Mouse (Mus musculus) splenic B cell, adult 2 months (primary cell): Measurements from ENCODE around the gene Smarcad1.
"Not testable (repeated sequence)": the region's sequence is repeated elsewhere in the genome, so short reads cannot be mapped to it uniquely, and the experiment has no call there.

Source experiments
- DNase-seq: peaks from one replicate; pipeline ENCODE4 v3.0.0-alpha.2; 2011; ENCODE audit warnings: low read depth, low spot score
- H3K27me3 ChIP-seq: 2 replicates; pipeline ENCODE4 v1.6.1; 2012; ENCODE audit warnings: mild to moderate bottlenecking, low read length, moderate library complexity, mixed read lengths; ENCODE audit not compliant: control insufficient read depth, poor library complexity, insufficient read depth, severe bottlenecking
- H3K36me3 ChIP-seq: 2 replicates; pipeline ENCODE4 v1.6.1; 2012; ENCODE audit warnings: mild to moderate bottlenecking, low read length, moderate library complexity, mixed read lengths; ENCODE audit not compliant: control insufficient read depth, poor library complexity, insufficient read depth, severe bottlenecking

Smarcad1 gene

DNA sequence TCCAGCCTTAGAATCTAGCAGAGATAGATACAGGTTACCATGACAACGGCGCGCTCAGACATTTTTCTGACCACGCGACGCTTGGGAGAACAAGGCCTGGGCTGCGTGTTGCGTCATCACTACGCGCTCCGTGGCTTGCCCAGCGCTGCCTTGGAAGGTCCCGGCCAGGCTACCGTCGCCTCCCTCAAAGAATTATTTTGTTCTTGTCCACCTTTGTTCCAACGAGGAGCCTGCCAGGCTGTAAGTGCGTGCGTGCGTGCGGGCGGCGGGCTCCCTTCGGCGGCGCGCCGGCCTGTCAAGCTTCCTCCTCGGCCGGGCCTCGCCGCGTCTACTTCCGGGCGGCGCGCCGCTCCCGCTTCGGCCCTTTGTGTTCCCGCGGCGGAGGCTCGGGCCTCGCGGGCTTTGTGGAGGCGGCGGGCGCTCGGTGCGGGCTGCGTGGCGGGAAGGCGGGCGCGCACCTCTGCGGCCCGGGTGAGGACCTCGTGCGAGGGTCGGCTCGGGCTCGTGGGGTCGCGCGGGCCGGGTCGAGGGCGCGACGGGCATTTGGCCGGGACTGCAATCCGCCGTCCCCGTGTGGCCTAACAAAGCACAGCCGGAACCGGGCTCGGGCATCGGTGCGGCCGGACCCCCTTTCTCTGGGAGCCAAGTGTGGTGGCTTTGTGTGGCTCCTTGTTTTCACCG, at the start of gene Smarcad1:
Smarcad1 (plus strand) TSS at position 93 of the 681 bp plus-strand sequence.
- Histone ChIP-seq H3K27me3 (no peaks in the 10 kb centered on the region), H3K36me3 (peaks cover 4% of the 10 kb centered on the region)
- DNase-seq = peak; percentile 94

DNA sequence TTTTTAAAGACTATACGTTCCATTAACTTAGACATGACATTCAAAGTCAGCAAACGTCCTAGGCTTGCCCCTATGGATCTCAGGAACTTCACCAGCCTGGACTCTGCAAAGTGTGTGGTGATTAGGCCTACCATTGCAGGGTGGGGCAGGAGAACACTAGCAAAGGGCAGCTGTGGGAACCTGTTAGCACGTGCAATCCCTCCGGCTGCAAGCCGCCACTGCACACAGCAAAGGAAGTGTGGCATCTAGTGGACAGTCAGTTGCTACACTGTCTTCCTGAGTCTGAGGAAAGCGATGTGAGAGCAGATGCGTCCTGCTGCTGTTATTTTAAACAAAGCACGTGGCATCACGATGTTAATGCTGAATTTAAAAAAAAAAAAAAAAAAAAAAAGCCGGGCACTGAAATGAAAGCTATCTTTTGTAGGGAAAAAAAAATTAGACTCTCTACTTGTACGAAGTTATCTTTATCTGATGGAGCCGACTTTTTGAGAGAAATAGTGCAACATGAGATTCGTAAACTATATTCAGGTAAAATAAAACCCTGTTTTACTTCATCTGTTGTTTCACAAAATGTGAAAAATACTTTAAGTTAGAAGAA, 45.5 kb upstream of the Smarcad1 start:
- Histone ChIP-seq H3K36me3 (no peaks in the 10 kb centered on the region), H3K27me3 (no peaks in the 10 kb centered on the region)
- DNase-seq = no peak

DNA sequence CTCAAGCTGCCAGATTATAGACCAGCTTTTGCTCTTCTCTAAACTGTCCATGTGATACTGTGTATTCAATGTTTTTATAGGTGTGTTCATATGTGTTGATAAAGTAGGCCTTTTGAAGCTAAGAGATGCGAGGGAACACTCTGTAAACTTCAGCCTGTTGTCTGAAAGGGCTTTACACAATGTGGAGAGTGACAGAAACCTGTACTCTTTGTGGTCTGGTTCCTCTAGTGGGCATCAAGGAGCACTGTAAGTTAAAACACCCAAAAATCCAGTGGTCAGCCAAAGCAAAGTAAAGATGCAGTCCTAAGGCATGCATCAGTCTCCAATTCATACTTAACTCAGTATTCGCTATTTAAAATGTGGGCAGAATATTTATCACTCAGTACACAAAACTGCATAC, 44.6 kb upstream of the Smarcad1 start:
- no peaks in the 10 kb centered on the region for H3K27me3 ChIP-seq
- no peaks in the 10 kb centered on the region for H3K36me3 ChIP-seq
- no peak for DNase-seq

DNA sequence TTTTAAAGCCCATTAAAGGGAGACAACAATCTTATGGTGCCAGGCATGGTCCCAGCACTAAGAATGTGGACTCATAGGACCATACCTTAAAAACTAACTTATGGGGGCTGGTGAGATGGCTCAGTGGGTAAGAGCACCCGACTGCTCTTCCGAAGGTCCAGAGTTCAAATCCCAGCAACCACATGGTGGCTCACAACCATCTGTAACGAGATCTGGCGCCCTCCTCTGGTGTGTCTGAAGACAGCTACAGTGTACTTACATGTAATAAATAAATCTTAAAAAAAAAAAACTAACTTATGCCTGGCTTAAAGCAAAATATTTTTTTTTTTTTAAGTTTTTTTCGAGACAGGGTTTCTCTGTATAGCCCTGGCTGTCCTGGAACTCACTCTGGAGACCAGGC, 41.6 kb upstream of the Smarcad1 start:
- H3K27me3 ChIP-seq, H3K36me3 ChIP-seq, DNase-seq: not testable (repeated sequence)

DNA sequence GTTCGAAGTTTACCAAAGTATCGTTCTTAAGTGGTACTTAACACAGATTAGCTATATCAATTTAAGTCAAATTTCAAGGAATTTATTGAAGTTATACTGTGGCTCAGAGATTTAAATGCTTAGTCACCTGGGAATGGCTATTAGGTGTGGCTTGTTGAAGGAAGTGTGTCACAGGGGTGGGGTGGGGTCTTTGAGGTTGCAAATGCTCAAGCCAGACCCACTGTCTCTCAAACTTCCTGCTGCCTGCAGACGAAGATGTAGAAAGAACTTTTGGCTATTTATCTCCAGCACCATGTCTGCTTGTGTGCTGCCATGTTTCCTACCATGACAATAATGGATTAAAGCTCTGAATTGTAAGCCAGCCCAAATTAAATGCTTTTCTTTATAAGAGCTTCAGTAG, 40.2 kb upstream of the Smarcad1 start:
- Histone ChIP-seq H3K27me3 (no peaks in the 10 kb centered on the region), H3K36me3 (no peaks in the 10 kb centered on the region)
- no peak for DNase-seq

DNA sequence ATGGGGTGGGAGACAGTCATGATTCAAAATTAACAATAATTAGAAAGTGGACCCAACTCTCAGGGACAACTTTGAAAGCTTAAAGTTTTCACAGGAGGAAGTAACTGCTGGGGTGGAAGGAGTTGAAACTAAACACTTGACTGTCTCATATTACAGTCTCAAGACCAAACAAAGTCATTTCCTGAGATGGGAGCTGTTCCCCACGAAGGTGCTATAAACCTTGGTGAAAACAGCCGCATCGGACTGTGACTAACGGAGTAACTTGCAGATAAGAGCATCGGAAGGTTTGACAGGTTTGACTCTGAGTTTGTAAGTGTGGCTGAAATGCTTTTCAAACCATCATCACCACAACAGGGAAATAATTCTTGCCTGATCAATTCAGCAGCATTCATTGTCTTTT, 33.5 kb upstream of the Smarcad1 start:
- Histone ChIP-seq H3K36me3 (no peaks in the 10 kb centered on the region), H3K27me3 (no peaks in the 10 kb centered on the region)
- DNase-seq = no peak

DNA sequence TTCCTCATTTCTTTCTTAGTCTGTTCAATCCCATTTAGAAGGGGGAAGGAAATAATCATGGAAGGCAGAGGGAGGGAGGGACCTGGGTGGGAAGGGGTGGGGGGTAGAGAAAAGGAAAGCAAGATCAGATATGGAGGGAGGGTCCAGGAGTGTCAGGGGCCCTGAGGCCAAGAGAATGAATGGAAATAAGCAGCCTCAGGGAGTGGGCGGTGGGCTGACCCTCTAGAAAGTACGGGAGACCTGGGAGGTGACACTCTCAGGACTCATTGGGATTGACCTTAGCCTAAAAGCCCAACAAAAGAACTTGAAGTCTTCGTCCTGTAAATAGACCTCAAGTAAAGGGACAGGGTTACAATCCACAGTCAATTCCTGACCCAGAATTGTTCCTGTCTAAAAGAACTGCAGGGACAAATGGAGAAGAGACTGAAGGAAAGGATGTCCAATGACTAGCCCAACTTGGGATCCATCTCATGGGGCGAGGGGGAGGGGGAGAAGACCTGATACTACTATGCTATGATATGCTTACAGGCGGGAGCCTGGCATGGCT, 30.9 kb upstream of the Smarcad1 start:
- H3K27me3 ChIP-seq = no peaks in the 10 kb centered on the region
- no peaks in the 10 kb centered on the region for H3K36me3 ChIP-seq
- DNase-seq = no peak

DNA sequence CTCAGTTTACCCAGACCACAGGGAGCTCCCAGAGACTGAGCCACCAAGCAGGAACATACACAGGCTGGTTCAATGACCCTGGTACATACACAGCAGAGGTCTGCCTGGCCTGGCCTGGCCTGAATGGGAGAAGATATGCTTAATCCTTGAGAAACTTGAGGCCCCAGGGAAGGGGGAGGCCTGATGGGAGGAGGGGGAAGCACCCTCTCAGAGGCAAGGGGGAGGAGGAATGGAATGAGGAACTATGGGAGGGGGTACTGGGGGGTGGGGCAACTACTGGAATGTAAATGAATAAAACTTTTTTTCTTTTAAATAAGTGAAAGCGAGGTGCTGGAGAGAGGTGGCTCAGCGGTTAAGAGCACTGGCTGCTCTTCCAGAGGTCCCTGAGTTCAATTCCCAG, 30.2 kb upstream of the Smarcad1 start:
- DNase-seq = no peak
- Histone ChIP-seq H3K36me3 (no peaks in the 10 kb centered on the region), H3K27me3 (no peaks in the 10 kb centered on the region)

DNA sequence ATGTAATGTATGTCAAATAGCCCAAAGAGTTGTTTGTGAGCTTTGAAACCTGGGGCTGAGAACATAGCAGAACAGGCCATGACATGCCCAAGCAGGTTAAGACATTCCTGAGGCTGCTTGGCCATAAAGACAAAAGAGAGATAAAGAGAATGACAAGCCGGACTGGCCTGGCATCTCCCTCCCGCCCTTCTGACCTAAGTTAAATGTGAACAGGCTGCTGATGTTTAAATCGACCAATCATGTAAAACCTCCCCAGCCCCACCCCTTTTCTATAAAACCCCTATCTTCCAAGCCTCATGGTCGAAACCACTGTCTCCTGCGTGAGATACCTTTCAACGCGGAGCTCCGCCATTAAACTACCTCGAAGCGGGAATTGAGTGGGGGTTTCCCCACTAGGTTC, 24.8 kb upstream of the Smarcad1 start:
- Histone ChIP-seq H3K36me3 (no peaks in the 10 kb centered on the region), H3K27me3 (no peaks in the 10 kb centered on the region)
- no peak for DNase-seq

DNA sequence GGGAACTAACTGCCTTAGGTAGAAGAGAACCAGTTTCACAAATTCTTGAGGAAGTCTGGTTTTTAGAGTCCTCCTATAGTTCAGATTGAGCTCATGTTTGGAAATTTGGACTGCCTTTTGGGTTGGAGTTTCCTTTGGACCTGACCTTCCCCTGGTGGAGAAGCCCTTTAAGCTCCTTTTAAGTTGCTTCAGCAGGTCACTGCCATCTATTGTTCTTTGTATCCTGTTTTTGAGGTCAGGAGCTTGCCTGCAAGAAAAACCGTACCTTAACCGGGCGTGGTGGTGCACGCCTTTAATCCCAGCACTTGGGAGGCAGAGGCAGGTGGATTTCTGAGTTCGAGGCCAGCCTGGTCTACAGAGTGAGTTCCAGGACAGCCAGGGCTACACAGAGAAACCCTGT, 23.4 kb upstream of the Smarcad1 start:
- not testable (repeated sequence) for DNase-seq, H3K36me3 ChIP-seq

DNA sequence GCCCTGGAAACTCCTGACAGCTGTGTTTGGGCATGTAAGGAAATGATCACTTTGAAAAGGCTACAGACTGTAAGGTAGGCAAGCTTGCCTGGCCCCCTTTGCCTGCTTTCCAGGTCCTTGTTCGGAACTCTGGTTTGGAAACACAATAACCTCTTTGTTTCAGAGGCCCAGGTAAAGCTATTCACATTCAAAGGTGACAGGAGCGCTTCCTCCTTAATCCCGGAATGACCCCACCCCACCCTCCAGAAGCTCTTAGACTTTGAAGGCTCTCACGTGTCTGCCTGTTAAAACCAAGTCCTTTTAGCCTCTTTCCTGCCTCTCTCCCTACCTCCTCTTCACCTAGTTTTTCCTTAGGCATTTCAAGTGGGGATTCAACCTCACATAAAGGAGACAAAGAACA, 20.5 kb upstream of the Smarcad1 start:
- DNase-seq = no peak
- no peaks in the 10 kb centered on the region for H3K27me3 ChIP-seq
- no peaks in the 10 kb centered on the region for H3K36me3 ChIP-seq

More for the DNA sequence above, 23.4 kb upstream of the Smarcad1 start:
- H3K27me3 ChIP-seq = not testable (repeated sequence)

DNA sequence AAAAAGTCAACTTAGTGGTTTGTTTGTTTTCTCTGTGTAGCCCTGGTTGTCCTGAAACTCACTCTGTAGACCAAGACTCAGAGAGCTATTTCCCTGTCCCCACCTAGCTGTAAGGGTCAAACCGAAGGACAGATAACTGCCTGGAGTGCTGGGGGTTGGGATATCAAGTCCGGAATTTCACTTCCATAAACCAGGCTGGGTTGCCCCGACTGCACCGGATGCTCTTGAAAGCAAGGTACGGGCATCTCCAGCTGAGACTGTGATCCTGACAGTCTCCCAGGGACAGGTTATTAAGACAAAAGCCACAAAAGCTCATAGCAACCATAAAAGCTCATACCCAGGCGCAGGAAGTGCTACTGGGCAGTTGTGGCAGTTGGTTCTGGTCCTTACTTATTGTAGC, 19.3 kb upstream of the Smarcad1 start:
- Histone ChIP-seq H3K36me3 (no peaks in the 10 kb centered on the region), H3K27me3 (no peaks in the 10 kb centered on the region)
- DNase-seq = no peak

DNA sequence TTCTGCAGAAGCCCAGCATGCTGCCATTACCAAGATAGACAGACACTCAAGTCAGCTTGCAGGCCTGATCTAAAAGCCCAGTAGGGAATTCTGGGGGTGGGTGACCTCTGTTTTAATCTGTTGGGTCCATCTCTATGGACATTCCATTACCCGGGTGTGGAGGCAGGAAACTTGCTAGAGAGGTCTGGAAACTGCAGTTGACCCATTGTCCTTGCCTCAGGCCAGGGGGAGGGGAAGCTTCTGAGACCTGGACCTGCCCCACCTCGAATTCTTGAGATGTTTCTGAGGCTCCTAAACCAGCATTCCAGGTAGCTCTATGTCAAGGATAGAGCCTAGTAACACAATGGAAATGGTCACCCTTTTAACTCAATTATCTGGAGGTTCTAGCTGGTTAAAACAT, 17.7 kb upstream of the Smarcad1 start:
- no peak for DNase-seq
- Histone ChIP-seq H3K36me3 (no peaks in the 10 kb centered on the region), H3K27me3 (no peaks in the 10 kb centered on the region)

DNA sequence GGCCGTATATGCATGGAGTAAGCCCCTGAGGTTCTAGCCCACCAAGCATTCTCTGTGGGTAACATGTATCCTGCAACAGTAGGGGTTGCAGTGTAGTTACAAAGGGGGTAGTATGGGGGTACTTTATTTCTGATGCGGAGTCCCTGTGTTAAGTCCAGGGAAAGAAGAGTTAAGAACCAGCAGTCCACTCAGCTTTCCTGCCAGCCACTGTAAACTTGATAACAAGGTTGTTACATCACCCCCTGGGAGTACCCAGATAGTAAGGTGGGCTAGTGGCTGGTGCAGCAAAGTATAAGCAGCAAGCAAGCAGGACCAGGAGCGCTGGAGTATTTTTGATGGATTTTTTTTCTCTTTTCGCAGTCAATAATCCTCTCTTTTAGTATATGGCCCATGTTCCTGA, 17.3 kb upstream of the Smarcad1 start:
- no peaks in the 10 kb centered on the region for H3K27me3 ChIP-seq
- no peak for DNase-seq

DNA sequence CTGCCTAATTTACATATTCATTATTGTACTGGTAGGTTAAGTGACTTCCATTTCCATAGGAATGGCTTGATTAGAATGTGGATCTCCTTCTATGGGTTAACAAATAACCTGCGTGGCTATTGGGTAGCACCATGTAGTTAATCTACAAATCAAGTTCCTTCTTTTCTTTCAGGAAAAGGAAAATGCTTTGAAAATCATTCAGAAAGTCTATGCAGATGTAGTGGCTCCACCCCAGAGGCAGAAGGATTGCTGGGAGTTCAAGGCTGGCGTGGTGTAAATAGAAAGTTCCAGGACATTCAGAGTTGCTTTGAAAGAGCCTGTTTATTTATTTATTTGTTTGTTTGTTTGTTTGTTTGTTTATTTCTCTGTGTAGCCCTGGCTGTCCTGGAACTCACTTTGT, 7.7 kb upstream of the Smarcad1 start:
- DNase-seq = no peak
- no peaks in the 10 kb centered on the region for H3K36me3 ChIP-seq

More for the DNA sequence above, 17.3 kb upstream of the Smarcad1 start:
- no peaks in the 10 kb centered on the region for H3K36me3 ChIP-seq

More for the DNA sequence above, 7.7 kb upstream of the Smarcad1 start:
- no peaks in the 10 kb centered on the region for H3K27me3 ChIP-seq
